Mouse (Mus musculus) thymus, postnatal 25 days (tissue): ENCODE measurements around the gene Ano6.

Experiments used
- DNase-seq: peaks from one replicate; pipeline ENCODE4 v3.0.0; 2022

Gene Ano6

GRCm38 (mm10) chr15:95828647-95829254, 38.1 kb downstream of the Ano6 start:
- no peak for DNase-seq

- DNase-seq: no peak
Observed at GRCm38 (mm10) chr15:95829553-95830205, 39.0 kb downstream of the Ano6 start.

- no peak for DNase-seq
Observed at GRCm38 (mm10) chr15:95830206-95830560, 39.5 kb downstream of the Ano6 start.

- DNase-seq: no peak
Observed at GRCm38 (mm10) chr15:95833292-95833691, 42.6 kb downstream of the Ano6 start.

GRCm38 (mm10) chr15:95836077-95836476, 45.4 kb downstream of the Ano6 start:
- no peak for DNase-seq

- DNase-seq: no peak
Observed at GRCm38 (mm10) chr15:95836646-95837434, 46.2 kb downstream of the Ano6 start.

- DNase-seq: no peak
Observed at GRCm38 (mm10) chr15:95837570-95837969, 46.9 kb downstream of the Ano6 start.

GRCm38 (mm10) chr15:95838171-95839020, 47.8 kb downstream of the Ano6 start:
- DNase-seq: no peak

- no peak for DNase-seq
Observed at GRCm38 (mm10) chr15:95839789-95840188, 49.1 kb downstream of the Ano6 start.

- DNase-seq: no peak
Observed at GRCm38 (mm10) chr15:95843183-95843949, 52.7 kb downstream of the Ano6 start.

- DNase-seq: no peak
Observed at GRCm38 (mm10) chr15:95844412-95844811, 53.8 kb downstream of the Ano6 start.

- DNase-seq: no peak
Observed at GRCm38 (mm10) chr15:95846102-95846501, 55.5 kb downstream of the Ano6 start.

GRCm38 (mm10) chr15:95848493-95849064, 57.9 kb downstream of the Ano6 start:
- no peak for DNase-seq

- peak; percentile 29 for DNase-seq
Observed at GRCm38 (mm10) chr15:95849513-95850411, 59.1 kb downstream of the Ano6 start.

GRCm38 (mm10) chr15:95850546-95850945, 59.9 kb downstream of the Ano6 start:
- no peak for DNase-seq

- DNase-seq: no peak
Observed at GRCm38 (mm10) chr15:95855051-95855844, 64.6 kb downstream of the Ano6 start.

GRCm38 (mm10) chr15:95855953-95856352, 65.3 kb downstream of the Ano6 start:
- DNase-seq: no peak

GRCm38 (mm10) chr15:95856684-95857595, 66.3 kb downstream of the Ano6 start:
- no peak for DNase-seq
